Mouse (Mus musculus) embryo, embryonic 10 days (tissue): Measurements from ENCODE around the gene Rprd1b.
"Not testable (repeated sequence)": the region's sequence is repeated elsewhere in the genome, so short reads cannot be mapped to it uniquely, and the experiment has no call there.

Source experiments
- DNase-seq: peaks from one replicate; pipeline ENCODE4 v3.0.0-alpha.2; 2015; ENCODE audit warnings: low spot score

Gene Rprd1b

GRCm38 (mm10) chr2:158043504-158043903, 15.2 kb downstream of the Rprd1b start:
- no peak for DNase-seq

- no peak for DNase-seq
Measured at GRCm38 (mm10) chr2:158046186-158046585, 17.9 kb downstream of the Rprd1b start.

GRCm38 (mm10) chr2:158047903-158048302, 19.6 kb downstream of the Rprd1b start:
- DNase-seq: peak; percentile 81

GRCm38 (mm10) chr2:158048718-158049117, 20.4 kb downstream of the Rprd1b start:
- DNase-seq: no peak

- DNase-seq: no peak
Measured at GRCm38 (mm10) chr2:158050116-158050515, 21.8 kb downstream of the Rprd1b start.

GRCm38 (mm10) chr2:158054596-158054995, 26.3 kb downstream of the Rprd1b start:
- DNase-seq: no peak

GRCm38 (mm10) chr2:158055383-158055782, 27.1 kb downstream of the Rprd1b start:
- not testable (repeated sequence) for DNase-seq

GRCm38 (mm10) chr2:158057030-158057429, 28.7 kb downstream of the Rprd1b start:
- DNase-seq: no peak

GRCm38 (mm10) chr2:158058534-158058933, 30.2 kb downstream of the Rprd1b start:
- no peak for DNase-seq

- DNase-seq: no peak
Measured at GRCm38 (mm10) chr2:158059666-158060105, 31.4 kb downstream of the Rprd1b start.

GRCm38 (mm10) chr2:158063036-158063435, 34.7 kb downstream of the Rprd1b start:
- no peak for DNase-seq

GRCm38 (mm10) chr2:158064571-158065048, 36.3 kb downstream of the Rprd1b start:
- DNase-seq: no peak

GRCm38 (mm10) chr2:158065064-158065463, 36.8 kb downstream of the Rprd1b start:
- no peak for DNase-seq

GRCm38 (mm10) chr2:158066456-158066855, 38.2 kb downstream of the Rprd1b start:
- no peak for DNase-seq

- no peak for DNase-seq
Measured at GRCm38 (mm10) chr2:158067260-158067824, 39.0 kb downstream of the Rprd1b start.

- no peak for DNase-seq
Measured at GRCm38 (mm10) chr2:158068444-158068971, 40.2 kb downstream of the Rprd1b start.

- no peak for DNase-seq
Measured at GRCm38 (mm10) chr2:158070885-158071632, 42.8 kb downstream of the Rprd1b start.

- no peak for DNase-seq
Measured at GRCm38 (mm10) chr2:158071633-158071995, 43.3 kb downstream of the Rprd1b start.

- no peak for DNase-seq
Measured at GRCm38 (mm10) chr2:158074835-158075234, 46.5 kb downstream of the Rprd1b start.

- no peak for DNase-seq
Measured at GRCm38 (mm10) chr2:158076690-158077089, 48.4 kb downstream of the Rprd1b start.

GRCm38 (mm10) chr2:158077981-158078380, 49.7 kb downstream of the Rprd1b start:
- no peak for DNase-seq

- DNase-seq: no peak
Measured at GRCm38 (mm10) chr2:158078971-158079370, 50.7 kb downstream of the Rprd1b start.

- no peak for DNase-seq
Measured at GRCm38 (mm10) chr2:158079843-158080395, 51.6 kb downstream of the Rprd1b start.
